23 mouse cellular contexts compared by ENCODE assay signal in the genomic region with DNA sequence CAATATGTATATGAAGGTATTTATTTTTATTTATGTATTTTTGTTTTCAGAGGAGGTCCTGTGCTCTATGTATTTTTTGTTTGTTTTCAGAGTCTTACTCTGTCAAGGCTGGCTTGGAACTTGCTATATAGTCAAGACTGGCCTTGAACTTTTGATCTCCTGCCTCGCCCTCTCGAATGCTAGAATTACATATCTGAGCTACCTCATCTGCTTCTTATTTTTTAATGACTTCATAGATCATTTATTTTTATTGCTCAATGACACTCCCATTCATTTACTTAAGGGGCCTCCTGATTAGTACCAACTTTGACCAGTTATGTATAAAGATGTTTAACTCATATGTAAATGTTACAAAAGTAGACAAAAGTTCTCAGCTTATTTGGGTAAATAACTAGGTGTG.
"Had no signal": no experiment of that assay in that cellular context is flagged by ENCODE, and none has a peak within 500 bp of the region (broad histone marks: within the 10 kb centered on the region; RNA-seq: fewer than 3 reads in every experiment).

No protein-coding gene starts in this region.

- ATAC-seq: liver, postnatal 0 days; lung, postnatal 0 days; midbrain, embryonic 16.5 days had no signal

- H3K4me2 ChIP-seq: liver, embryonic 15.5 days; lung, embryonic 15.5 days; midbrain, embryonic 12.5 days; neural tube, embryonic 13.5 days; neural tube, embryonic 15.5 days; stomach, embryonic 15.5 days had no signal

- DNase-seq: liver, postnatal 0 days; lung, adult 2 months; lung, postnatal 14 days; lung, postnatal 4 days; midbrain, embryonic 14.5 days; retina, postnatal 1 day; right cerebral cortex, adult 18-20 months; right cerebral cortex, postnatal 25 days; right cerebral cortex, postnatal 4 days; thymus, adult 2 months; thymus, postnatal 25 days; thymus, postnatal 4 days had no signal

- H3K9ac ChIP-seq: liver, embryonic 15.5 days; liver, postnatal 0 days; lung, embryonic 15.5 days; midbrain, embryonic 12.5 days; neural tube, embryonic 13.5 days; neural tube, embryonic 15.5 days; stomach, embryonic 15.5 days had no signal

- H3K27ac ChIP-seq: liver, embryonic 15.5 days; lung, embryonic 15.5 days; midbrain, embryonic 10.5 days; midbrain, embryonic 12.5 days; neural tube, embryonic 13.5 days; neural tube, embryonic 15.5 days; stomach, embryonic 15.5 days; stomach, postnatal 0 days had no signal

- H3K4me3 ChIP-seq: liver, embryonic 15.5 days; lung, embryonic 15.5 days; midbrain, embryonic 10.5 days; midbrain, embryonic 12.5 days; myocyte; neural tube, embryonic 13.5 days; neural tube, embryonic 15.5 days; stomach, embryonic 15.5 days had no signal

- H3K27me3 ChIP-seq: liver, embryonic 15.5 days; lung, embryonic 15.5 days; midbrain, embryonic 12.5 days; neural tube, embryonic 13.5 days; neural tube, embryonic 15.5 days; stomach, embryonic 15.5 days had no signal

- H3K9me3 ChIP-seq: liver, embryonic 15.5 days; lung, embryonic 15.5 days; midbrain, embryonic 10.5 days; midbrain, embryonic 12.5 days; neural tube, embryonic 13.5 days; neural tube, embryonic 15.5 days; stomach, embryonic 15.5 days had no signal
